Mouse (Mus musculus) heart, postnatal 0 days (tissue): ENCODE measurements around the gene Xrcc2. TPM values are rescaled to one million over a fixed set of nuclear protein-coding genes. Genes with fewer than 3 reads are reported as not detected.
A peak's percentile ranks its signal among the peaks of the same experiment; 100 is the strongest.
"Not testable (repeated sequence)": the region's sequence is repeated elsewhere in the genome, so short reads cannot be mapped to it uniquely, and the experiment has no call there.

ENCODE experiments used
- ATAC-seq: fragments of 200-750 bp; cut with Nextera tagmentation; 2 replicates; pipeline ENCODE4 v1.8.0; 2017; ENCODE audit warnings: low read depth, moderate number of reproducible peaks, moderate library complexity; ENCODE audit not compliant: insufficient read depth
- DNase-seq: peaks from one replicate; pipeline ENCODE4 v3.0.0-alpha.2; 2016; ENCODE audit warnings: low spot score
- H3K27ac ChIP-seq: fragments of 300-500 bp; sonication (generic); 2 replicates; pipeline ENCODE4 v1.5.1; 2014; ENCODE audit warnings: low read depth, mild to moderate bottlenecking
- H3K27me3 ChIP-seq: fragments of 300-500 bp; sonication (generic); 2 replicates; pipeline ENCODE4 v1.6.1; 2014; ENCODE audit warnings: low read length, mixed read lengths; ENCODE audit not compliant: control insufficient read depth, insufficient read depth
- H3K36me3 ChIP-seq: fragments of 300-500 bp; sonication (generic); replicated peaks from 2 replicates; pipeline ENCODE4 v1.6.1; 2014; ENCODE audit warnings: low read length, mixed read lengths; ENCODE audit not compliant: control insufficient read depth, insufficient read depth
- H3K4me1 ChIP-seq: fragments of 300-500 bp; sonication (generic); 2 replicates; pipeline ENCODE4 v1.6.1; 2014; ENCODE audit warnings: antibody characterized with exemption; ENCODE audit not compliant: control insufficient read depth, insufficient read depth
- H3K4me2 ChIP-seq: fragments of 300-500 bp; sonication (generic); 2 replicates; pipeline ENCODE4 v1.6.1; 2014; ENCODE audit warnings: low read depth, mild to moderate bottlenecking, low read length, moderate library complexity
- H3K4me3 ChIP-seq: fragments of 300-500 bp; sonication (generic); 2 replicates; pipeline ENCODE4 v1.5.1; 2014; ENCODE audit warnings: low read depth, low read length
- H3K9ac ChIP-seq: fragments of 300-500 bp; sonication (generic); replicated peaks from 2 replicates; pipeline ENCODE4 v1.6.1; 2014; ENCODE audit warnings: low read depth, low read length, mixed read lengths
- H3K9me3 ChIP-seq: fragments of 300-500 bp; sonication (generic); replicated peaks from 2 replicates; pipeline ENCODE4 v1.6.1; 2016; ENCODE audit warnings: low read length; ENCODE audit not compliant: control insufficient read depth
- CTCF ChIP-seq: IDR thresholded peaks from 2 replicates; pipeline ENCODE4 v1.5.1; 2016; ENCODE audit warnings: antibody characterized with exemption, control low read depth, low read depth
- EP300 ChIP-seq: IDR thresholded peaks from 2 replicates; pipeline ENCODE4 v1.6.1; 2016; ENCODE audit warnings: antibody characterized with exemption, low read depth
- WGBS: fragments of 180-500 bp; shearing (Covaris S2); extraction: QIAGEN DNeasy Blood & Tissue Kit; methylation state at CpG from one replicate; pipeline ENCODE4 v1.1.7; 2014; 5-methylcytosine and 5-hydroxymethylcytosine counted together
- polyA plus RNA-seq: library from polyadenylated mRNA; unstranded; fragments of >200 nt; fragmentation: Nextera tagmentation; extraction: Ambion mirVana; gene quantifications from 2 replicates; pipeline ENCODE4 v1.2.1, GENCODE M21; 2015
- total RNA-seq: library from RNA; depleted of rRNA; stranded (reverse); fragments of >200 nt; gene quantifications from 2 replicates; pipeline ENCODE4 v1.2.3, GENCODE M21; 2014; ENCODE audit warnings: low replicate concordance

Xrcc2 gene
- total and polyA plus RNA-seq, 2 experiments from 2014 or later: 3.3 to 7.3 TPM

GRCm38 (mm10) chr5:25748613-25749012 lies 43.0 kb upstream of the Xrcc2 start:
- ATAC-seq (peak; percentile 69), DNase-seq (peak; percentile 51)
- peak overlapping the region; percentile 46 for H3K27ac ChIP-seq
- no peak overlapping the region for H3K4me3 ChIP-seq
- no peak overlapping the region for H3K9ac ChIP-seq
- no peak overlapping the region for H3K4me2 ChIP-seq
- no peaks in the 10 kb centered on the region for H3K36me3 ChIP-seq
- WGBS: 29% methylated on average over 3 of the region's 3 CpGs
- H3K27me3 ChIP-seq: no peaks in the 10 kb centered on the region
- TF ChIP-seq EP300 (no peak), CTCF (no peak)
- H3K4me1 ChIP-seq: peaks cover 29% of the 10 kb centered on the region
- H3K9me3 ChIP-seq: no peaks in the 10 kb centered on the region

DNA sequence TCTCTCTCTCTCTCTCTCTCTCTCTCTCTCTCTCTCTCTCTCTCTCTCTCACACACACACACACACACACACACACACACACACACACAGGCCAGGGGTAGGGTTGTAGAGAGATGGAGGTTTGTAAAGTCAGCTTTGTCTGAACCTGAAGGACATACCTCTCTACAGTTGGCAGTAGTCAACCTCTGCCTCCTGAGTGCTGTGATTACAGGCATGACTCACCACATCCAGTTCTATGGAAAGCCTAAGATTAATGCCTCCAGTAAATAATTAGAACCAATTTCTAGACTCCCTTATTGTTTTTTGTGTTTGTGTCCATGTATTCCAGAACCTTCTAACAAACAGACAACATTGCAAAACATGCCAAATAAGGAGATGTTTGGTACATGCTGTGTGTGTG lies 42.3 kb upstream of the Xrcc2 start:
- ATAC-seq: peak; percentile 55
- Histone ChIP-seq H3K27me3 (no peaks in the 10 kb centered on the region), H3K36me3 (no peaks in the 10 kb centered on the region), H3K4me2 (no peak overlapping the region), H3K4me3 (no peak overlapping the region), H3K9me3 (no peaks in the 10 kb centered on the region), H3K27ac (peak overlapping the region; percentile 46), H3K4me1 (peaks cover 26% of the 10 kb centered on the region), H3K9ac (no peak overlapping the region)
- TF ChIP-seq EP300: no peak
- TF ChIP-seq CTCF: no peak
- DNase-seq: peak; percentile 42

DNA sequence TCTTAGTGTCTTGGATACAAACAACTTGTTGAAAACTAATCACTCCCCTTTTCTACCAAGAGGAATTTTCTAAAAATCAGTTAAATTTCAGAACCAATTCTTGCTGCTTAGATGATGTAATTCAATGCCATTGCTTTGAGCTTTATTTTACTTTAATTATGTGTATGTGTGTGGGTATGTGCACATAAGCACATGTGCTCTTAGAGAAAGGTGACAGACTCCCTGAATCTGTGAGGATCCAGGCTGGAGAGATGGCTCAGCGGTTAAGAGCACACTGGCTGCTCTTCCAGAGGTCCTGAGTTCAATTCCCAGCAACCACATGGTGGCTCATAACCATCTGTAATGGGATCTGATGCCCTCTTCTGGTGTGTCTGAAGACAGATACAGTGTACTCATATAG lies 33.3 kb upstream of the Xrcc2 start:
- H3K36me3 ChIP-seq, DNase-seq, H3K4me3 ChIP-seq, H3K4me1 ChIP-seq, H3K9ac ChIP-seq, H3K27me3 ChIP-seq, ATAC-seq, H3K4me2 ChIP-seq, H3K27ac ChIP-seq, H3K9me3 ChIP-seq: not testable (repeated sequence)
- 90% methylated on average over 1 of the region's 1 CpGs for WGBS

- TF ChIP-seq CTCF (no peak), EP300 (no peak)
- Histone ChIP-seq H3K9me3 (no peaks in the 10 kb centered on the region), H3K4me2 (no peak overlapping the region), H3K4me1 (no peaks in the 10 kb centered on the region), H3K27me3 (no peaks in the 10 kb centered on the region), H3K9ac (no peak overlapping the region), H3K27ac (no peak overlapping the region), H3K4me3 (no peak overlapping the region), H3K36me3 (no peaks in the 10 kb centered on the region)
- DNase-seq: no peak
- no peak for ATAC-seq
- 63% methylated on average over 3 of the region's 3 CpGs for WGBS
Measured at GRCm38 (mm10) chr5:25738448-25738847, 32.8 kb upstream of the Xrcc2 start.

DNA sequence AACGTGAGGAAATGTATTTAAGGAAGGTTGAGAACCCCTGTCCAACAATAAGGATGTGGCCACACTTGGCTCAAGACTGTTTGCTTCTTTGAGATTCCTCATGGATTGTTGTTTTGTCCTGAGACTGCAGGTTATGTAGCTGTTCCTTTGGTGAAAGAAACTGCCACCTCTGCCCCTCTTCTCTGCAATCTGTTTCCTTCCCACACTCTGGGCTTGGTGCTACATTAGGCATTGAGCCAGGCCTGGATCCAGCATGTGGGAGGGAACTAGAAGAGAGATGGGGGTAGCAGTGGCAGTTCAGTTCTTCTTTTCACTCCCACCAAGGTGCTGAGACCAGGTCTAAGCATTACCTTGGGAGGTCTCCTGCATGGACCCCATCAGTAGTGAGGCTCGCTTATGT lies 30.2 kb upstream of the Xrcc2 start:
- WGBS: 68% methylated on average over 2 of the region's 2 CpGs
- ATAC-seq: no peak

DNA sequence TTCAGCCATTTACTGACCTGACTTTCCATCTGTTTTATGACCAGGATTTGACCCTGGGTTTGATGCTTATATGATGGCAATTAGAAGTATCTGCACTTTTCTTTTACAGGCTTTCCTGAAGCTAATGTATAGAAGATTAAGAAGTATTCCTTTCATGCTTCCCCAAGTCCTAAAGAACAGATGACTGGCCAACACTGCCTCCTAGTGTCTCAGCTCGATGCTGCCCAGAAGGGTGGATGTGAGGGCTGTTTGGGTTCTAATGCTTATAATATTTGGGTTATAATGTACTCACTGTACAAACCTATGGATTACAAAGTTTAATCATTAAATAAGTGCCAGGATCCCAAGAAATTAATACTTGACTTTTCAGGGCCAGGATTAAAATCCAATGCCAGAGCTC lies 28.7 kb upstream of the Xrcc2 start:
- DNase-seq (no peak), ATAC-seq (no peak)
- Histone ChIP-seq H3K4me3 (no peak overlapping the region), H3K4me1 (no peaks in the 10 kb centered on the region), H3K36me3 (no peaks in the 10 kb centered on the region), H3K27ac (no peak overlapping the region), H3K9me3 (no peaks in the 10 kb centered on the region), H3K27me3 (no peaks in the 10 kb centered on the region), H3K9ac (no peak overlapping the region), H3K4me2 (no peak overlapping the region)
- WGBS: 9% methylated on average over 1 of the region's 1 CpGs
- TF ChIP-seq CTCF (peak; percentile 76), EP300 (no peak)

More for the DNA sequence above, 30.2 kb upstream of the Xrcc2 start:
- no peaks in the 10 kb centered on the region for H3K27me3 ChIP-seq
- no peak overlapping the region for H3K4me2 ChIP-seq
- no peaks in the 10 kb centered on the region for H3K9me3 ChIP-seq
- no peak overlapping the region for H3K9ac ChIP-seq
- DNase-seq: no peak
- no peak for TF ChIP-seq CTCF
- no peak for TF ChIP-seq EP300
- no peaks in the 10 kb centered on the region for H3K36me3 ChIP-seq
- no peak overlapping the region for H3K4me3 ChIP-seq
- H3K27ac ChIP-seq: no peak overlapping the region
- no peaks in the 10 kb centered on the region for H3K4me1 ChIP-seq
